Mouse (Mus musculus) left cerebral cortex, adult 18-20 months (tissue): Measurements from ENCODE around the gene Prrxl1. TPM values are rescaled to one million over a fixed set of nuclear protein-coding genes. Genes with fewer than 3 reads are reported as not detected.

Experiments
- total RNA-seq, 2 experiments: library from RNA; stranded (reverse); gene quantifications; 2 replicates each; pipeline ENCODE4 v1.2.3; 2021

Prrxl1 gene
- total RNA-seq, 2 experiments from 2014 or later, result 0.21 to 0.35 TPM

Other genes starting within 250 kb of the Prrxl1 start
- under 1 TPM in 1 of 2 experiments, not detected in 1; 0.44 TPM for gene 1700024G13Rik, start 211.0 kb upstream of the Prrxl1 start, total RNA-seq
- 1 to 10 TPM; 1.2 to 1.3 TPM for gene Slc18a3, start 134.6 kb upstream of the Prrxl1 start, total RNA-seq
- gene Chat, start 133.4 kb upstream of the Prrxl1 start, total RNA-seq, result 1 to 10 TPM; 1.6 to 1.8 TPM
- gene Ercc6, start 85.9 kb upstream of the Prrxl1 start, total RNA-seq, result 10 to 100 TPM; 18.4 to 18.5 TPM
- under 1 TPM; 0.16 to 0.47 TPM for gene 3425401B19Rik, start 85.9 kb downstream of the Prrxl1 start, total RNA-seq
- 1 to 10 TPM in 1 of 2 experiments, under 1 TPM in 1; 0.53 to 1.5 TPM for gene Tmem273, start 186.6 kb downstream of the Prrxl1 start, total RNA-seq
- not detected for gene Fam170b, start 234.6 kb downstream of the Prrxl1 start, total RNA-seq